Mouse (Mus musculus) thymus, adult 2 months (tissue): ENCODE data around the gene Wnk4.

Source experiments
- CTCF ChIP-seq: fragments of 200-500 bp; IDR thresholded peaks from 2 replicates; pipeline ENCODE4 v1.5.1; 2012; ENCODE audit warnings: mild to moderate bottlenecking, control low read depth, low read length, moderate library complexity, borderline replicate concordance; ENCODE audit not compliant: control insufficient read depth, poor library complexity, insufficient read depth; ENCODE audit errors: extremely low read depth
- POLR2A ChIP-seq: fragments of 200-500 bp; IDR thresholded peaks from 2 replicates; pipeline ENCODE4 v1.6.1; 2012; ENCODE audit warnings: mild to moderate bottlenecking, low read length, control low read depth, moderate library complexity; ENCODE audit not compliant: control insufficient read depth, poor library complexity, insufficient read depth; ENCODE audit errors: extremely low read depth

- TF ChIP-seq CTCF (no peak), POLR2A (no peak)
These were observed 3.0 kb downstream of the Wnk4 start for GRCm38 (mm10) chr11:101263138-101263988.
